Mouse (Mus musculus) limb, embryonic 11.5 days (tissue): ENCODE measurements at regions not wholly inside any gene's neighbourhood (a gene's known extent, or its start where the extent isn't known, plus 50 kb on each side); places are given as distances from the start of the nearest gene placed in this dataset.

Experiments
- ATAC-seq: fragments of 200-750 bp; cut with Nextera tagmentation; 2 replicates; pipeline ENCODE4 v1.8.0; 2017; ENCODE audit warnings: low read depth; ENCODE audit not compliant: insufficient number of reproducible peaks, low FRiP score, low TSS enrichment
- DNase-seq: peaks from one replicate; pipeline ENCODE4 v3.0.0-alpha.2; 2015; ENCODE audit warnings: low spot score
- H3K27ac ChIP-seq: fragments of 300-500 bp; sonication (generic); replicated peaks from 2 replicates; pipeline ENCODE4 v1.5.1; 2014; ENCODE audit warnings: low read depth, mild to moderate bottlenecking, low read length
- H3K27me3 ChIP-seq: fragments of 300-500 bp; sonication (generic); 2 replicates; pipeline ENCODE4 v1.6.1; 2014; ENCODE audit warnings: mild to moderate bottlenecking, low read length, mixed read lengths; ENCODE audit not compliant: control insufficient read depth, insufficient read depth
- H3K36me3 ChIP-seq: fragments of 300-500 bp; sonication (generic); 2 replicates; pipeline ENCODE4 v1.6.1; 2014; ENCODE audit warnings: mild to moderate bottlenecking, low read length, moderate library complexity, mixed read lengths; ENCODE audit not compliant: control insufficient read depth, insufficient read depth
- H3K4me1 ChIP-seq: fragments of 300-500 bp; sonication (generic); 2 replicates; pipeline ENCODE4 v1.6.1; 2014; ENCODE audit warnings: low read length, mixed read lengths; ENCODE audit not compliant: control insufficient read depth, insufficient read depth
- H3K4me2 ChIP-seq: fragments of 300-500 bp; sonication (generic); 2 replicates; pipeline ENCODE4 v1.6.1; 2014; ENCODE audit warnings: low read depth, mild to moderate bottlenecking, moderate library complexity; ENCODE audit not compliant: severe bottlenecking
- H3K4me3 ChIP-seq: fragments of 300-500 bp; sonication (generic); 2 replicates; pipeline ENCODE4 v1.5.1; 2014; ENCODE audit warnings: low read depth, low read length
- H3K9ac ChIP-seq: fragments of 300-500 bp; sonication (generic); 2 replicates; pipeline ENCODE4 v1.6.1; 2014; ENCODE audit warnings: mild to moderate bottlenecking, low read length
- H3K9me3 ChIP-seq: fragments of 300-500 bp; sonication (generic); 2 replicates; pipeline ENCODE4 v1.6.1; 2016; ENCODE audit warnings: low read length; ENCODE audit not compliant: control insufficient read depth
- WGBS: fragments of 180-500 bp; shearing (Covaris S2); extraction: QIAGEN DNeasy Blood & Tissue Kit; methylation state at CpG from one replicate; pipeline ENCODE4 v1.1.7; 2014; 5-methylcytosine and 5-hydroxymethylcytosine counted together

DNA sequence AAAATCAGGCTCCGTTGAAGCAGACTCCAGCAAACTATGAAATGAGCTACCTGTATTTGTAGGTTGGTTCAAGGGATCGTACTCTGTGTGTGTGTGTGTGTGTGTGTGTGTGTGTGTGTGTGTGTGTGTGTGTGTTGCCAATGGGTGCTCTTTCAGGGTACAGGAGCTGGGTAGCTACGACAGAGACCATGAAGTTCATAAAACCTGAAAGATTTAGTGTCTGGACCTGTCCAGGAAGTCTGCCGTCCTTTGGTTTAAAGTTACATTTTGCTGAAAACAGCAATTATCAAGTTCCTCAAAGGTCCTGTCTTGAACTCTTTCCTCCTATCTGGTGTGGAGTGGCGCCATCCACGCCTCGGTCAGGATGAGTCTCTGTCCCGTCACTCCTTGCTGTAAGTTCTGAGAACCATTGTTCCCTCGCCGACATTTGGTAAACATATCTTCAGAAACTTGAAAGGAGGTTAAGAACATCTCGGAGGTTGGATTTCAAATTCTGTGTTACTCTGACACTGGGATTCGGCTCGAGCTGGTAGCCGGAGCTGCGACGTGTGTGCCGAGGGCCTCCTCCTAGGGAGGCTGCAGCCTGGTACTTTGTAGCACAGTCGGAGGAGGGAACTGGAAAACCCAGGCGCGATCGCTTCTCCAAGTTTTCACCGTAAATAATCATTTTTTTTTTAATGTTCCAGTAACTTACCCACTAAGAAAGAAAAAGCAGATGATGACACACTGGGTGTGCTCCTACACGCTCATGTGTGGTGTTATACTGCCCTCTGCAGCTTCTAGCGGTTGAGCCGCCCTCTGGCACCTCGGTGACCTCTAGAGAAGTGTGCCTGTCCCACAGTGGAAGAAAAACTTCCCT, 107.8 kb upstream of the N6amt1 start:
- no peaks in the 10 kb centered on the region for H3K4me1 ChIP-seq
- no peaks in the 10 kb centered on the region for H3K36me3 ChIP-seq
- H3K27me3 ChIP-seq, result no peaks in the 10 kb centered on the region
- DNase-seq (peak; percentile 75), ATAC-seq (peak; percentile 52; the same call in 1 of the 2 replicates)
- H3K4me3 ChIP-seq, result no peak overlapping the region
- H3K9ac ChIP-seq, result no peak overlapping the region
- H3K4me2 ChIP-seq, result peak overlapping the region; percentile 21; the same call in 1 of the 2 replicates
- no peak overlapping the region for H3K27ac ChIP-seq
- WGBS, result 48% methylated on average over 26 of the region's 26 CpGs
- H3K9me3 ChIP-seq, result no peaks in the 10 kb centered on the region

DNA sequence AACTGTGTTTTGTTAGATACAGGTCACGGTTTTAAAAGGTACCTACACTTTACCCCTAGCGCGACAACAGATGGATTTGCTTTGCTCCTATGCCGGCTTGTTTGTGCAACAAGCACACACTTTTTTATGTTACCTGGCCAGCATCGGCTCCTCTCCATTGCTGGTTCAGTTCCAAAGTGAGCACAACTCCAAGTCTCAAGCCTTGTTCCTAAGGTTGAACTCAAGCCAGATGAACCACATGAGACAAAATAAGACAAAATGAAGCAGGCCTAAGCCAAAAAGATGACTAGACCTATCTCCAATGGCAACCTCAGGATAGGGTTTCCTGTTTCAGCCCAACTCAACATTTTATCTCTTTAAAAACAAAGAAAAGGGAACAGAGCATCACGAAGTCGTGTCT, 108.5 kb upstream of the N6amt1 start:
- WGBS, result 90% methylated on average over 7 of the region's 7 CpGs
- Histone ChIP-seq H3K4me2 (no peak overlapping the region), H3K4me1 (no peaks in the 10 kb centered on the region), H3K4me3 (no peak overlapping the region), H3K36me3 (no peaks in the 10 kb centered on the region), H3K9ac (no peak overlapping the region), H3K27ac (no peak overlapping the region), H3K27me3 (no peaks in the 10 kb centered on the region), H3K9me3 (no peaks in the 10 kb centered on the region)
- no peak for DNase-seq
- no peak for ATAC-seq

DNA sequence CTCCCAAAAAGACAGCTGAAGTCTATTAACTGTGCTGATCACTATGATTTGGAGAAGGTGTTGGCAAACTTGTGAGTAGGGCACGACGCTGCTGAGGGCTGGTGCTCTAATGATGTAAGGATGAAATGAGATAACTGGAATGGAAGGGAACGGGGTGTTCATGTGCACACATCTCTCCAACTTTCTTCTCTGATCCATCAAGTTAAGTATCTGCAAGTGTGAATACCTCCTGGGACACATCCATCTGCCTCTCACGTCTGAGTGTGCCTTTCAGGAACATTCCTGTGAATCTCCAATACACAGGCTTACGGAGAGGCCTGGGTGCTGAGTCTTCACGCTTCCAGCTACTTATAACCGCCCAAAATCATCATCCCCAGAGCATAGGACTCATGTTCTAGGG, 112.0 kb upstream of the N6amt1 start:
- Histone ChIP-seq H3K9ac (no peak overlapping the region), H3K4me2 (no peak overlapping the region), H3K27me3 (no peaks in the 10 kb centered on the region), H3K27ac (no peak overlapping the region), H3K4me1 (no peaks in the 10 kb centered on the region), H3K9me3 (no peaks in the 10 kb centered on the region), H3K4me3 (no peak overlapping the region), H3K36me3 (no peaks in the 10 kb centered on the region)
- WGBS, result 55% methylated on average over 7 of the region's 7 CpGs
- ATAC-seq, result no peak
- no peak for DNase-seq

DNA sequence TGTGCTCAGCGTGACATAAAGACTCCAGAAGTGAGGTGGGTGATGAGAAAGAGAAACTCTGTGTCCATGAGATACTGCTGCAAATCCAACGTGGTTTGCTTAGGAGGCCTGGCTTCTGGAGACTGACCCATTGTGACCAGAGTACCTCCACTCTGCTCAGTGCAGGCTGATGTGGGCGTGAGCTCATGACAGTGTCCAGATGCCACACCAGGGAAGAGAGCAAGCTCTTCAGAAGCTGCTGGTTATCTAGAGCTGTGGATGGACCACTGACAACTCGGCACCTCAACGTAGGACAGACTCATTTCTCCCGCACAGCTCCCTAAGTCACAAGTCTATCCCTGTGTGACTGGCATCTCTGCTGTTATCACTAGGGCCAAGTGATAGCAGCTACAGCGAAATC, 114.9 kb upstream of the N6amt1 start:
- Histone ChIP-seq H3K4me3 (no peak overlapping the region), H3K4me1 (no peaks in the 10 kb centered on the region), H3K9me3 (no peaks in the 10 kb centered on the region), H3K27ac (no peak overlapping the region), H3K36me3 (no peaks in the 10 kb centered on the region), H3K27me3 (no peaks in the 10 kb centered on the region), H3K4me2 (no peak overlapping the region), H3K9ac (no peak overlapping the region)
- 79% methylated on average over 7 of the region's 7 CpGs for WGBS
- no peak for DNase-seq
- no peak for ATAC-seq

DNA sequence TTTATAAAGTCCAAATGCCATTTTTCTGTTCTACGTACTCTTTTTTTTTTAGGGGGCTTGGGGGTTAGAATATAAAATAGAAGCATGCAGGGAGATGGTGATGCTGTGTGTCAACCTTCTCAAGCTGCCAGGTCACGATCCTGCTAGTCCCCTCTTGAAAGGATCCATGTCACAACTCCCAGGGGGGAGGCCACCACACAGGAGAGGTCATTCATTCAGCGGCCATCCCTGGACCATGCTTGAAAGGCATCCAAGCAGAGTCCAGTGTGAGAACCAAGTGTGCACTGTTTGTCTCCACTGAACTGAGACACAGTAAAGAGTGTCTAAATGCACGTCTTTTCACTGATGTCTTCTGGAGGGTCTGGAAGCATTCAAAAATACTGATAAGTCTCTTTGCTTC, 119.8 kb upstream of the N6amt1 start:
- no peaks in the 10 kb centered on the region for H3K4me1 ChIP-seq
- no peaks in the 10 kb centered on the region for H3K36me3 ChIP-seq
- no peak overlapping the region for H3K4me2 ChIP-seq
- no peaks in the 10 kb centered on the region for H3K9me3 ChIP-seq
- DNase-seq (no peak), ATAC-seq (no peak)
- H3K9ac ChIP-seq, result no peak overlapping the region
- no peaks in the 10 kb centered on the region for H3K27me3 ChIP-seq
- WGBS, result 94% methylated on average over 4 of the region's 4 CpGs
- no peak overlapping the region for H3K4me3 ChIP-seq
- no peak overlapping the region for H3K27ac ChIP-seq

DNA sequence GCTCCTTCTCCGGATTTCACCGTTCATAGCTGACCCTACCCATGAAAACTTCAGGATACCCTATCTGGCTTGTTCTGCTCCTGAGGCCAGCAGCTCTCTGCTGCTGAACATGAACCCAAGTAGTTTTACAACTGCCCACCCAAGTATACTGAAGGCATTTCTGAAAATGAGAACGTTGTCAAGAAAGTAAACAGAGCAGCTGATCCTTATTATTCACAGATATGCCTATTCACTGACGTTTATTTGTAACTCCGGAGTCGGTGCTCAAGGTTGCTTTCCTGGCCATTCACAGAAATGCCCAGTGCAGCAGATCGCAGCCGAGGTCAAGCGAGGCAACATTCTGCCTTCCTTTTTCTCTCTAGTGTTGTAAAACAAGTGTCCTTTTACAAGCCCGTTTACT, 128.4 kb upstream of the N6amt1 start:
- ATAC-seq (no peak), DNase-seq (no peak)
- Histone ChIP-seq H3K4me3 (no peak overlapping the region), H3K9ac (no peak overlapping the region), H3K4me2 (no peak overlapping the region), H3K27me3 (no peaks in the 10 kb centered on the region), H3K4me1 (no peaks in the 10 kb centered on the region), H3K27ac (no peak overlapping the region), H3K36me3 (no peaks in the 10 kb centered on the region), H3K9me3 (no peaks in the 10 kb centered on the region)
- WGBS, result 86% methylated on average over 10 of the region's 10 CpGs

DNA sequence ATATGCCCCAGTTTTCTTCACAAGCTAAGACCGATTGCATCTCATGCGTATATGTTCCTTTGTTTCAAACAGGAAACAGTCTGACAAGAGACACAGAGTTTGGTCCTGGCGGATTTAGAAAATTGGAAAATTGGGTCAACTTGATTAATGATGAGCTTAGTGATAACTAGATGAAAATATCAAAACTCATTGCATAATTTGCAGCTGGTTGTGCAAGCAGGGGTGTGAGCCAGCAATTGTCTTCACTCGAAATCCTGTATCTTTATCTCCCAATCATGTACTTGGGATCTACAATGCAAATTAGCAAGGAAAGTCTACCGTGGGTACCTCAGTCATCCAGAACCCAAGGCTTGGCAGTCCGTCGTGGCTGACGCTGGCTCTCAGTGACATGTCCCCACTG, 128.9 kb upstream of the N6amt1 start:
- ATAC-seq (no peak), DNase-seq (no peak)
- Histone ChIP-seq H3K36me3 (no peaks in the 10 kb centered on the region), H3K9ac (no peak overlapping the region), H3K4me1 (no peaks in the 10 kb centered on the region), H3K4me2 (no peak overlapping the region), H3K27me3 (no peaks in the 10 kb centered on the region), H3K27ac (no peak overlapping the region), H3K4me3 (no peak overlapping the region), H3K9me3 (no peaks in the 10 kb centered on the region)
- 85% methylated on average over 8 of the region's 8 CpGs for WGBS

DNA sequence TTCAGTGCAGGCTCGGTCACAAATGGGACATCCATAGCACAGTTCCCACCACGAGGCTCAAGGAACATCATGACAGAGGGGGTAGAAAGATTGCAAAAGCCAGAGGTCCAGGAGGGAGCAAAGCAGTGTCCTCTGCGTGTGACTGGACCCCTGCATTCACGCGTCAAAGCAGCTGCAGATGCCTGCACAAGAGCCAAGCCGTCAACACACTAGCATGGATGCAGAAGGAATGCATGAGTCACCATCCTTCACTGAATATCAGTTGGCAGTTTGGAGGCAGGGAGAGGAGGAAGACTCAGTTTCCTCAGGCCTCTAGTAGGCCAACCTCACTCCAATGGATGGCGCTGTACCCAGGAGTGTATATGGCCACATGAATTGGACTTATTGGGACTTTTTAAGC, 130.0 kb upstream of the N6amt1 start:
- ATAC-seq (no peak), DNase-seq (no peak)
- WGBS, result 82% methylated on average over 7 of the region's 7 CpGs
- Histone ChIP-seq H3K4me1 (no peaks in the 10 kb centered on the region), H3K36me3 (no peaks in the 10 kb centered on the region), H3K4me3 (no peak overlapping the region), H3K27ac (no peak overlapping the region), H3K4me2 (no peak overlapping the region), H3K9me3 (no peaks in the 10 kb centered on the region), H3K9ac (no peak overlapping the region), H3K27me3 (no peaks in the 10 kb centered on the region)

DNA sequence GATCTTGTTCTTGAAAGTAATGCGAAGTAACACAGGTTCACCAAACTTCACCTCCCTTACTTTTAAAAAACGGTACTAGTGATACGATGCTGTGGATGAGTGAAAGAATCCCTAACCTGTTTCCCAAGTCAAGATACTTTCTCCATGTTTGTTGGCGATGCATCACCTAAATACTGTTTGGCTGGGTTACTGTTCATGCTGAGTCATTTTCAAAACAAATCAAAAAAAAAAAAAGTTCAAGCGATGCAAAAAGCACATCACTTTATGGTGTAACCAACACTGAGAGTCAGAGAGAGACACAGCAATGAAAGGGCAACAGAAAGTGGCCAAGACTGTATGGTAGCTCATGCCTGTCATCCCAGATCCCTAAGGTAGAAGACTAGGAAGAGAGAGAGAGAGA, 133.4 kb upstream of the N6amt1 start:
- H3K36me3 ChIP-seq, result no peaks in the 10 kb centered on the region
- no peak overlapping the region for H3K4me2 ChIP-seq
- no peaks in the 10 kb centered on the region for H3K4me1 ChIP-seq
- no peak overlapping the region for H3K27ac ChIP-seq
- H3K9ac ChIP-seq, result no peak overlapping the region
- H3K4me3 ChIP-seq, result no peak overlapping the region
- WGBS, result 90% methylated on average over 5 of the region's 5 CpGs
- no peaks in the 10 kb centered on the region for H3K27me3 ChIP-seq
- ATAC-seq (no peak), DNase-seq (no peak)
- H3K9me3 ChIP-seq, result no peaks in the 10 kb centered on the region
